Mouse (Mus musculus): Measurements from ENCODE around the gene Ccdc144b. TPM values are rescaled to one million over a fixed set of nuclear protein-coding genes. Genes with fewer than 3 reads are reported as not detected.

Ccdc144b gene
- 0.41 TPM in 1 of 2 replicates, not detected in the other for polyA plus RNA-seq (2015; fragmentation: Nextera tagmentation; extraction: Ambion mirVana)

GRCm38 (mm10) chr3:36053447-36053846 is at the start of gene Ccdc144b:
Gene Ccdc144b, minus strand, starts transcription at chr3:36053547.

DNA sequence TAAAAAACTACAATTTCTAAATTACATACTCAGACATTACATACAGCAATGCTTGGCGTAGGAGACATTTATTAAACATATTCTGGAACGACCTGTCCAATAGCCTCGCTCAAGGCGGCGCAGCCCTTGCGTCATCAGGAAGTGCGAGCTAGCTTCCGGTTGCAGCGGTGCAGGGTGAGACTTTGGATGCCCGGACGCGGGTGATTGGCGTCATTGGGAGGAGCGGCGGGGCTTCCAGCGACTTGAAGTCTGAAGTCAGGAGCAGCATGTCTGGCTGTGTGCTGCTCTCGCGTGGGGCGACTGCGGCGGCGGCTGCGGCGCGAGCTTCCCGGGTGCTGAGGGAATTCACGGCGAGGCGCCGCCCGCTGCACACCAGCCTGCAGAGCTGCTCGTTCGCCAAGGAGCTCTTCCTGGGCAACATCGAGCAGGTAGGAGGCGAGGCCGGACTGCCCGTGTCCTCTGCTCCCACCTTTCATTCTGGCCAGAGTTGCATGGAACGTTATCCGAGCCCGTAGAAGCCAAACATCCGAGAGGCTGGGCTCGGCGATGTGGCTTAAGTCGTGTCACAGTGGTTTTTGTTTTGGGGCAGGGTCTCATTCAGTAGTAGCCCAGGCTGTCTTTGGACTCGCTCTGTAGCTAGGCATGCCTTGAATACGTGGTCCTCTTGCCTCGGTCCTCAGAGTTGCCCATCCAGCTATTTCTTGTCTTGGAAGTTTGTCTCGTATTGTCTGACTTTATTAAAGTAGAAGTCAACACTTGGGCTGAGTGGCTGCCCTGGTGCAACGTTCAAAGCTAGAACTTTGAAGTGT is 12.7 kb upstream of the Ccdc144b start, which contains the start of gene Acad9:
Gene Acad9, plus strand, starts transcription at position 137 of the 809 bp plus-strand sequence.

DNA sequence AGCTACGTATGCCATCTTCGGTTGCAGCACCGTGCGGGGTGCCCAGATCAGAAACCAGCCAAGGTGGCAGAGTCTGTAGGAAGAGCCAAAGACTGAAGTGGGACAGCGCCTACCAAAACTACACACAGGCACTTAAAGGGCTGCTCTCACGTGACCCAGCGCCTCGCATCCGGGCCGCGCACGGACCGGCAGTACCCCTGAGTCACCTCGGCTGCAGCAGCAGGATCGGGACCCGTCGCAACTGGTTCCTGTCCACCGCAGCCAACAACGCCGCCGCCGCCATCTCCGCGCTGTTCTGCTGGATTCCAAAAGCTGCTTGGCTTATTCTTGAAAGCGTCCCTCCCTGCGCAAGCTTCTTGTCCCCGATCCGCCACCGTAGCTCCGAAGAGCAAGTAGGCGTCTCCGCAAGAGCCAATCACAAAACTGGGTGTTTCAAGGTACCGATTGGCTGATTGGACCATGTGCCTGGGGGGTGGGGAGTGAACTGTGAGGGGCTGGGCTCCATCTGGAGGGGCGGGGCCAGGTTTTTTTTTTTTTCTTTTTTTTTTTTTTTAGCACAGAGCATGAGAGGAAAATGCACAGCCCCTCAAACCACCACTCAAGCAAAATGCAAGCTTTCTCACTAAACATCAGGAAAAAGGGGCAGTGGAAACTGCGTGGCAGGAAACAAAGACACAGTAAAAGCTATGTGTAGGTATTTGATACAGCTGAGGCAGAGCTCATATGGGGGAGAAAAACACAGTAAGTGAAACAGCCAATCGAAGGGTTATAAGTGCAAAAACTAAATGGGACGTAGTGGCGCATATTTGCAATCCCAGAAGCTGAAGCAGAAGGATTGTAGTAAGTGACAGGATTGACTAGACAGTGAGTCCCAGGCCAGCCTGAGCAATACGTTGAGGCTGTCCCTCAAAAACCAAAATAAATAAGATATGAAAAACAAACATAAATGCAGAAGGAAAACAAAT is 52.8 kb downstream of the Ccdc144b start, which contains the start of gene Mccc1:
Gene Mccc1, minus strand, starts transcription at position 404 of the 965 bp plus-strand sequence.

Other genes with a start within 250 kb of the Ccdc144b start
- 70.1 and 80.8 TPM in 2 replicates for gene Dcun1d1, start 116.1 kb downstream of the Ccdc144b start, polyA plus RNA-seq (2015; fragmentation: Nextera tagmentation; extraction: Ambion mirVana)
- gene Mccc1, start 52.9 kb downstream of the Ccdc144b start, polyA plus RNA-seq (2015; fragmentation: Nextera tagmentation; extraction: Ambion mirVana) = 18.9 and 40.0 TPM in 2 replicates
- gene Acad9, start 12.4 kb upstream of the Ccdc144b start, polyA plus RNA-seq (2015; fragmentation: Nextera tagmentation; extraction: Ambion mirVana) = 45.1 and 53.7 TPM in 2 replicates
- 2.9 and 3.1 TPM in 2 replicates for gene D3Ertd254e, start 97.5 kb upstream of the Ccdc144b start, polyA plus RNA-seq (2015; fragmentation: Nextera tagmentation; extraction: Ambion mirVana)
- gene Qrfpr, start 168.8 kb upstream of the Ccdc144b start, polyA plus RNA-seq (2015; fragmentation: Nextera tagmentation; extraction: Ambion mirVana) = 0.07 and 0.18 TPM in 2 replicates

All from skeletal muscle tissue, postnatal 0 days (tissue).